Mouse (Mus musculus) adrenal gland, postnatal 10 days (tissue): ENCODE measurements around the gene Ppp2r2c. TPM values are rescaled to one million over a fixed set of nuclear protein-coding genes. Genes with fewer than 3 reads are reported as not detected.

Experiments used
- DNase-seq: peaks from one replicate; pipeline ENCODE4 v3.0.0; 2021; ENCODE audit warnings: mixed read lengths
- long read RNA-seq, 2 experiments: library from polyadenylated mRNA; stranded (forward); transcript quantifications; one replicate each; pipeline ENCODE4 v2.0.0; 2021
- total RNA-seq, 2 experiments: library from RNA; stranded (reverse); gene quantifications; 2 replicates each; pipeline ENCODE4 v1.2.3; 2021

Gene Ppp2r2c
- 10 to 100 TPM in 1 of 2 experiments, 1 to 10 TPM in 1; 7.0 to 10.2 TPM for total RNA-seq
- long read RNA-seq, experiment 1, full-length matches to known transcripts = 4 of 7 reads
- long read RNA-seq, experiment 1, partial matches to known transcripts = 0 of 7 reads
- long read RNA-seq, experiment 1, other reads (novel, unspliced or antisense) = 3 of 7 reads
- long read RNA-seq, experiment 2, full-length matches to known transcripts = 8 of 8 reads
- long read RNA-seq, experiment 2, partial matches to known transcripts = 0 of 8 reads
- long read RNA-seq, experiment 2, other reads (novel, unspliced or antisense) = 0 of 8 reads

GRCm38 (mm10) chr5:36868266-36869090 is at the start of gene Ppp2r2c:
Gene Ppp2r2c, plus strand, starts transcription at chr5:36868513.
- DNase-seq = no peak

DNA sequence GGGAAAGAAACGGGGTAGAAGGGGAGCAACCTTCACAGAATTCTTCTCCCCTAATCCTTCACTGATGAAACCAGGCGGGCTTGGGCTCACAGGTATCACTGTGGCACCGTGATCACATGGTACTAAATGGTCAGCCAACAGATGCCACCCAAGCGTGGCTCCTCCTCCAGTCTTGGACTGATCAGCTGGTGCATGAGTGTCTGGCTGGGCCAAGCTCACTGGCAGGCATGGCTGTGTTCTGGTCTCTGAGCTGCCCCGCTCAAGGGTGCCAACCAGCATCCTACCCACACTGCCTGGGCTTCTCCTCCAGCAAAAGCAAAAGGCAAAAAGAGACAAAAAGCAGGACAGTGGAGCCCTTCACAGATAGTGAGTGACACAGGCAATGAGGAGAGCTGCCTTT is 48.6 kb upstream of the Ppp2r2c start:
- DNase-seq = no peak

DNA sequence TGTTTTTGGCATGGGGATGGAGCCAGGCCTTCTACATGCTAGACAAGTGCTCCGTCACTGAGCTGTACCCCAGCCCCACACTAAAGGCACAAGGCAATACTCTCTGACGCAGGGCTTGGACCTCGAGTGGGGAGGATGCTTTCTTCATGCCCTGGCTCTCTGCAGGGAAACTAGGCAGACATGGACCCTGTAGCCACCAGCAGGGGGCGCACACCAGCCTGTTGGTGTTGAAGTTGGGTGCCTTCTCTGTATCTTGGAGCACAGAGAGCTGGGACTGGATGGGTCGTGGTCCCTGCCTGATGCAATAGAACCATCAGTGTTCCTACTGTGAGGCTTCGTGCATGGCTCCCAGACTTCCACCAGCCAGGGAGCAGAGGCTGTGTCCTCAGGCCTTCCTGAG is 48.2 kb upstream of the Ppp2r2c start:
- peak; percentile 70 for DNase-seq

- no peak for DNase-seq
These were observed 45.4 kb upstream of the Ppp2r2c start for GRCm38 (mm10) chr5:36822907-36823306.

GRCm38 (mm10) chr5:36829098-36829497 is 39.2 kb upstream of the Ppp2r2c start:
- no peak for DNase-seq

GRCm38 (mm10) chr5:36829913-36830879 is 38.1 kb upstream of the Ppp2r2c start, which contains the start of gene Man2b2:
Gene Man2b2, minus strand, starts transcription at chr5:36830653.
- peak; percentile 96 for DNase-seq

GRCm38 (mm10) chr5:36831272-36831671 is 37.0 kb upstream of the Ppp2r2c start:
- peak; percentile 27 for DNase-seq

DNA sequence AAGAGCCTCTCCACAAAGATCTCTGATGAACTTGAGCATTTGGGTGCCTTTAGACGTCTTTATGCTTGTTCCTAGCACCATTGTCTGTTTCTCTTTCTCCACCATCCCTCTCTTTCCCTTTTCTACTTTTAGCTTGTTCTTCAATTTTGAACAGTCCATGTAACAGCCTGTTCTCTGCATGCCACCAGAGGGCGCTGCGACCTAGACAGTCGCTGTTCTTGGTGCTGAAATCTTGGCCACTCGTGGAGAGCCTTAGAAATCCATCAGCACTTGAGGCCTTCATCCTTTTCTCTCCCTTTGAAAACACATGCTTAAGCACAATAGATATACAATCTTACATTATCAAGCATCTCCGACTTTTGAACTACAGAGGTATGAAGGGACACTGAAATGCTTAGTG is 32.4 kb upstream of the Ppp2r2c start:
- DNase-seq = peak; percentile 88

DNA sequence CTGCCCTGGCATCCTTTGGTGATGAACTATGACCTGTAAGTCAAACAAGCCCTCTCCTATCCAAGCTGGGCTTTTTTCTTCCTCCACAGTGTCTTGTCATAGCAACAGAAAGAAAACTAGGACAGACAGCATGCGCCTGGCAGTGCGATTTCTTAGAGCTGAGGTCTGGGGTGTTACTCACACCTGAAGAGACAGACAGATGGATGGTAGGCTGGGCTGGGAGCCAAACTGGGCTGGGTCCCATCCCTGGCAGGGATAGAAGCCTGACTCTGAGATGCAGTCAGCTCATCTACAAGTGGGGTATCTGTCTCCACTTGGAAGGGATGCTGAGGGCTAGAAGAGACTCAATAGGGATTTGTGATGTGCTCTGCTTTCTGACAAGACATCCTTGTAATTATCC is 29.3 kb upstream of the Ppp2r2c start:
- no peak for DNase-seq

GRCm38 (mm10) chr5:36839602-36840001 is 28.7 kb upstream of the Ppp2r2c start:
- DNase-seq = no peak

- no peak for DNase-seq
These were observed 28.2 kb upstream of the Ppp2r2c start for GRCm38 (mm10) chr5:36840092-36840491.

GRCm38 (mm10) chr5:36841701-36842100 is 26.6 kb upstream of the Ppp2r2c start:
- DNase-seq = no peak

DNA sequence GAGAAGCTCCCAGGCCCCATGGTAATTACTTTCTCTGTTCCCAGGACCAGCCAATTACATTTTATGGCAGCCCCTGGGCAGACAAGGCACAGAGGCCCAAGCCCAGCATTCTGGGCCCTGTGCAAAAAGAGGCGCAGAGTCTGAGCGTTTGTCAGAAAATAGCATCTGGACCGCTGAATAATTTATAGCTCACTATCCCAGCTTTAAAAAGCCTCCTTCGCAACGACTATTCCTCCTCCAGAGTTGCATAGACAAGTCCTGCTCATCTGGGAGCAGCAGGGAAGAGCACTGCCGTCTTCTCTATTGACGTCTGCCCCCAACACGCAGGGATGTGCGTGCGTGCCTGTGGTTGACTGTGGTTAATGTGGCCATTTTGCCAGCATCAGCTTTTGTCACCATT is 23.8 kb upstream of the Ppp2r2c start:
- no peak for DNase-seq

GRCm38 (mm10) chr5:36851572-36851971 is 16.7 kb upstream of the Ppp2r2c start:
- DNase-seq = no peak

DNA sequence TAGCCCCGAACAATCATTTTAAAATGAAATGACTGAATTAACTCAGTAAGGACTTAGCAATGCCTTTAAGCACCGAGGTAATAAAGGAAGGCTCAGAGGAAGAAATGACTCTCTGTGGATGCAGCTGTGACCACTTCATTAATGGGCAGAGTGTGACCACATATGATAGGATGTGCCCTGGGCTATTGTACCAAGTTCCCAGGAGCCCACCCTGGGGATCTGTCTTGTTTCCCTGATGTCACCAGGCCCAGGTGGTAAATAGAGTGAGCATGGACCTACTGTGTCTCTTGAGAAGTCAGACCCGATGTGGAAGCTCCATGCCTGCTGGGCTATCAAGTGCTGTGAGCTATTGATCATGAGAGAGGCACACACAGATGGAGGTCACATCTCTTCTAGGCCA is 13.1 kb upstream of the Ppp2r2c start:
- DNase-seq = no peak

GRCm38 (mm10) chr5:36856529-36856928 is 11.8 kb upstream of the Ppp2r2c start:
- no peak for DNase-seq

- DNase-seq = no peak
These were observed 10.8 kb upstream of the Ppp2r2c start for GRCm38 (mm10) chr5:36857546-36857945.

DNA sequence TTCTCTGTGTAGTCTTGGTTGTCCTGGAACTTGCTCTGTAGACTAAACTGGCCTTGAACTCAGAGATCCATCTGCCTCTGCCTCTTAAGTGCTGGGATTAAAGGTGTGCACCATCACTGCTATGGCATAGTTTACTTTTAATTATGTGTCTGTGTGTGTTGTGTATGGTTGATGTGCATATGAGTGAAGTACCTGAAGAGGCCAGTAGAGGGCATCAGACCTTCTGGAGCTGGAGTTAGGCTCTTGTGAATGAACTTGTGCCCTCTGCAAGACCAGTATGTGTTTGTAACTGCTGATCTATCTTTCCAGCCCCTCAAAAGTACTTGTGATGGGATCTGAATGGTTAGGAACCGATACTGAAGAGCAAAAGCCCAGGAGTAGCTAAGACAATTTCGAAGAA is 7.2 kb upstream of the Ppp2r2c start:
- no peak for DNase-seq

GRCm38 (mm10) chr5:36866701-36867250 is 1.5 kb upstream of the Ppp2r2c start:
- no peak for DNase-seq

GRCm38 (mm10) chr5:36867561-36867960 is 752 bp upstream of the Ppp2r2c start:
- no peak for DNase-seq

- DNase-seq = peak; percentile 23
These were observed 869 bp downstream of the Ppp2r2c start for GRCm38 (mm10) chr5:36869186-36869577.
